Mouse (Mus musculus) spleen, embryonic (tissue): Measurements from ENCODE around the gene BC004004.

Experiments used
- CTCF ChIA-PET: fragments of 350-600 bp; sonication (Branson Sonifier 250); formaldehyde crosslinking; loops from one replicate; lab custom pipeline; 2022; lab: Charles Lee

BC004004 gene

DNA sequence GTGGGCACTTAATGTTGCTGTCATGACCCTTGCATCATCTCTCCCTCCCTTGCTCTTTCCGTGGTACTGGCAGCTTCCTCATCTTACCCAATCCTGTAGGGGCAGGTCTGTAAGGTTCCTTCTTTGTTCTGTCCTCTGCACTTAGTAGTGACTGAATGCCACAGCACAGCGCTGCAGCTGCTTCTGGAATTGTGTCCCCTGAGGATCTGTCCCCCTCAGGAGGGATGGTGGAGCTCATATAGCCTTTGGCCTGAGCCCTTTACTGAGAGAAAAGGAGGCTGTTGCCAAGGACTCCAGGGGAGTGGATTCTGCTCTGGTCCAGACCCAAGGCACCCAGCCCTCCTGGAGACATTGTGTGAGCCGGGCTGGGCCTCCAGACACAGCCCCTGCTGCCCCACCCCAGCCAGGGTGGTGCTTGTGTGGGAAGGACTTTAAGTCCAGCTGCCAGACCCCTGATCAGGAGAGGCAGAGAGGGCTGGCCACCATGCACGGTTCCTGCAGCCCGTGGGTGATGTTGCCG is 50.2 kb downstream of the BC004004 start:
- CTCF ChIA-PET, result no interaction called here

DNA sequence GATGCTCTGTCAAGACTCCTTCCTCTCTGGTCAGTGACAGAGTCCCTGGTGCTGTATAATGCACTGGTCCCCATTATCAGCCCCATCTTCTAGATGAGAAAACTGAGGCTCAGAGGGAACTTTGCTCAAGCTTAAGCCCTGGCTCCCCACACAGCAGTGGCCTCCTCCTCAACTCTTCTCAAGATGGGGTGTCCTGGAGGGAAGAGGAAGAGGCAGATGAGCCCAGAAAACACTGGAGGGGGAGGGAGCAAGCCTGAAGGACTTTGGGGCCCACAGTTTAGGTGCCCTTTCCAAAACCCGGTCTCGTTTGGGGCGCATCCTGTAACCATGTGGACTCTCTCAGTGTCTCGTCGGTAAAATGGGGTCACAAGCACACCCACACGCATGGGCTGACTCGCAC is 50.9 kb downstream of the BC004004 start:
- CTCF ChIA-PET, result no interaction called here

DNA sequence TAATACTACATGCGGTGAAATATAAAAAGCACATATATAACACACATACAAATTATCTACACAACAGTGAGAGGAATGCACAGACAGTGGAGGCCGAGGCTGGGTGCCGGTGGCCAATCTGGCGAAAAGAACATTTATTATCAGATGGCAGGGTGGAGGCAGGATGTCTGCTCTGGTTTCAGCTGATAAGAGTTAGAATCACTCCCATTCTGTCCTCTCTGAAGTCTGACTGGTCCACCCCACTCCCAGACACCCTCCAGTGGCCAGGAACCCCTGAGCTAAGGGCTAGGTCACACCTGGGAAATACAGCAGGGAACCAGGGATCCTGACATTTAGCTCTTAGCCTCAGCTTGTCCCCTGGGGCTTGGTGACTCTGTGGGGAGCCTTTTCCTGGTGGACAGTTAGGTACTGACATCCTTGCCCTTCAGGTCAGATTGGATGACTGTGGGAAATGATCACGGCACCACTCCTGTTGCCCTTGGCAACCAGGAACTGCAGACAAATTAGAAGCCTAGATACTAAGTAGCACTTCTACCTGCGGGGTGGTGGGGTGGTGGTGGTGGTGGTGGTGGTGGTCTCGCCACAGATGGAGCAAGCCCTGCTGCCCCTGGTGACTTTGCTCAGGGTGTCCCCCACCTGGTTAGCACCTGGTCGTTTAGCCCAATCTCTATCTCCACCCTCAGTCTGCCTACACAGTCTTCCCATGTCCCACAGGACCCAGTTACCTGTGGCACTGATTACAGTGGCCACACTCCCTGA is 51.5 kb downstream of the BC004004 start:
- CTCF ChIA-PET, result no interaction called here

DNA sequence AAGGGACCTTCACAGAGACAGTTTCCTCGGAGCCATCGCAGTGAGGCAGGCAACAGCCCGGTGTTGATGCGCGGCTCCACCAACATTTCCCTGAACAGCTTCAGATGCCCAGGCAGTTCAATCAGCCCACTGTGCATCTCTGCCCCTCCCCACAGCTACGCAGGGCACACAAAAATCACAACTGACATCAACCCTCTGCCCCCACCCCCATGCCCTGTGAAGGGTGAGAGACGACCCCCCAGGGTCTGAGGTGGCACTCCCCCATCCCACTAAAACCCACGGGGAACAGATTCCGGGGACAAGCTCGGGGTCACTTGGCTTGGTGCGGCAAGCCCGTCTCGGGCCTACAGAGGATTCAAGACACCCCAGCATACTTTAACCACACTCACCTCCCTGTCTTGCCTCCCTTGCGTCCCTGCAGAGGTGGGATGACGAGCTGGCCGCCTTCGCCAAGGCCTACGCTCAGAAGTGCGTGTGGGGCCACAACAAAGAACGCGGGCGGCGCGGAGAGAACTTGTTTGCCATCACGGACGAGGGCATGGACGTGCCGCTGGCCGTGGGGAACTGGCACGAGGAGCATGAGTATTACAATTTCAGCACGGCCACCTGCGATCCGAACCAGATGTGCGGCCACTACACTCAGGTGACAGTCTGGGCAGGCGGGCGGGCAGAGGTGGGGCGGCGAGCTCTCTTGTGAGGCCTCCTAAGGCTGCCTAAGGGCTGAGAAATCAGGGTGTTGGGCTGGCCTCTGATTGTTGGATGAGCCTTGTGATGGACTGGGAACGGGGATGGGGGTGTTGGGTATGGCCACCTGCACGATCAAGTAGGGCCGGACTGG is 53.4 kb downstream of the BC004004 start:
- CTCF ChIA-PET, result no interaction called here

DNA sequence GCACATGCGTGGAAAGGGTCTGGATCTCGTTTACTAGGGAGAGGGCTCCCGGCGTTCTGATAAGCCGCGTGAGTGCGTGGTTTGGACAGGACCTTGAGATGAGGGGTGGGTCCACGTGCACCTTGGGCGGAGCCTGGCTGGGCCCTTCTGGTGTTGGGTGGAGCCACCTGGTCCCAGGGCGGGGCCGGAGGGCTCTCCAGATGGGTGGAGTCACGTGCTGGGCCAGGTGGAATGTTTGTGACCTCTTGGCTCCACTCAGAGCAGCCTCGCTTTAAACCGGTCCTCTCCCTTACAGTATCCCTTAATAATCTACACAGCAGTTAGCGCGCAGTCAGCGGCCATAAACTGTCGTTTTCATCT is 54.0 kb downstream of the BC004004 start:
- CTCF ChIA-PET, result no interaction called here

DNA sequence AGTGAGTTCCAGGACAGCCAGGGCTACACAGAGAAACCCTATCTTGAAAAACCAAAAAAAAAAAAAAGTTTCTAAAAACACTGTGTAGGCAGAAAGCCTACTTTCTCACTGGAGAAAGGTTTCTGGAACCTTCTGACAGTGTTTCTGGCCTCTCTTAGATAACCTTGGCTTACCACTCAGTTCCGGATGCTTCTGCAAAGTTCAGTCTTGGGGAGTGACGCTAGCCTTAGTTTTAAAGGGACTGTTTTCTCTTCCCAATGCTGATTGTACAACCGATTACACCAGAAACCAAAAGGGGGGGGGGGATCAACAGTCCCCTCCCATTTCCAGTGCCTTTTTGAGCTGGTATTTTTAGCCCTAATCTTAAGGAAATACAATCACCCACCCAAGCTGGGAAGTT is 55.0 kb downstream of the BC004004 start:
- CTCF ChIA-PET, result no interaction called here

DNA sequence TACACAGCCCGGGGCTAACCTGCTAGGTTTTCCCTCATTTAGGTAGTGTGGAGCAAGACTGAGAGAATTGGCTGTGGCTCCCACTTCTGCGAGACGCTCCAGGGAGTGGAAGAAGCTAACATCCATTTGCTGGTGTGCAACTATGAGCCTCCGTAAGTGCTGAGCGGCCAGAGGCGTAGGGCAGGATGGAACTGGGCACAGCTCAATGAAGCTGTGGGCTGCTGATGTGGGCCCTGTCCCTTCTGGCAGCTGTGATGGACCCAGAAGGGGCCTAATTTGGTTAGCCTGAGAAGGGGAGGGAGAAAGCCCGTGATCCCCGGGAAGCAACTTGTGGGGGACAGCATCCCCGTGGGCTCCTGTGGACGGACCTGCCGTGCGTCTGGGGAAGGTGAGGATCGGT is 57.2 kb downstream of the BC004004 start:
- CTCF ChIA-PET, result no interaction called here

DNA sequence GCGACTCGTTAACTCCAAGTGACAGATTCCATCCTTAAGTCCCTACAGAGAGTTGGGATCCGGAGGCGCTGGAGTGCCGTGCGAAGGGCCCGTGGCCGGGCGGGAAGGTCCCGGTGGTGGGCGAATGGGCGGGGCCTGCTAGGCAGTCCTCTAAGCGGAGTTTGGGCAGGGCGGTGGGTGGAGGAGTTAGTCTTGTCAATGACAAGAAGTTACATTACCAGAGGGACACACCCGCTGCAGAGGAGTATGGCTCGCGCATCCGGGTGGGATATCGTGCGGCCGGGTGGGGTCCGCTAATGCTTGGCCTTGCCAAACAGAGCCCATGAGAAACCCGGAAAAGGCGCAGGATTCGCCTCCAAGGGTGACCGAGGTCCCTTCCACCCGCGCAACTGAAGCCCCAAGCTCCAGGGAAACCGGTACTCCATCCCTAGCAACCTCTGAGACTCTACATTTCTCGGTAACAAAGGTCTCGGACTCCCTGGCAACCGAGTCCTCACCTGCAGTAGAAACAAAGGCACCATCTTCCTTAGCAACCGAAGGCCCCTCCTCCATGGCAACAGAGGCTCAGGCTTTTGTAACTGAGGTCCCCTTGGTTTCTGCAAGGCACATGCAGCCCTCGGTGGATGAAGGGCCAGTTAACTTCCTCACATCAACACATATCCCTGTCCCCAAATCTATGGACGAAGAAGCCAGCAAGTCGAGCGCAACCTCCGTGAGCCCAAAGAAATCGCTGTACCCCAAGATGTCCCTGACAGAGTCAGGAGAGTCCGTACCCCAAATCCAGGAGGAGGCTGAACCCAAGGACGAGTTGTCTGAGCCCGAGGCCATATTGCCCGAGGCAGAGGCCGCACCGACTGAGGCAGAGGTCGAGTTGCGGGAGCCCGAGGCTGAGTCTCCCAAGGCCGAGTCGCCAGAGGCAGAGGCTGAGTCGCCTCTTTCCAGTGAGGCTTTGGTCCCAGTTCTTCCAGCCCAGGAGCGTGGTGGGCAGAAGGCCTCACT is 58.2 kb downstream of the BC004004 start:
- CTCF ChIA-PET, result no interaction called here

DNA sequence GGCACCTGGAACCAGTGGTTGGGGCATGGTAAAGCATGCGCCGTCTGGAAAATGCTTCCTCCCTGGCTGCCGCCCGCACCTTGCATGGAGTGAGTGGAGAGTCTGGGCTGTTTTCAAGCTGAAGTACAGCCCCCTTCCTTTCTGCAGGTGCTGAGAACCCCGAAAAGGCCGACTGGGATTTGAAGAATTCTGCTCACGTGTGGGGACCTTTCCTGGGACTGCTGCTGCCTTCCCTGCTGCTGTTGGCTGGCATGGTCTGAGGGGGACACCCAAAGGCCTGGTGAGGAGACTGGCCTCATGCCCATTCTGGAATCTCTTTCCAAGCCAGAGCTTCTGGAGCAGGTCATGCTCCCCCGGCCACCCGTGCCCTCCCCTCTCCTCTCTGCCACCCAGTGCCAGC is 59.1 kb downstream of the BC004004 start:
- CTCF ChIA-PET, result no interaction called here

DNA sequence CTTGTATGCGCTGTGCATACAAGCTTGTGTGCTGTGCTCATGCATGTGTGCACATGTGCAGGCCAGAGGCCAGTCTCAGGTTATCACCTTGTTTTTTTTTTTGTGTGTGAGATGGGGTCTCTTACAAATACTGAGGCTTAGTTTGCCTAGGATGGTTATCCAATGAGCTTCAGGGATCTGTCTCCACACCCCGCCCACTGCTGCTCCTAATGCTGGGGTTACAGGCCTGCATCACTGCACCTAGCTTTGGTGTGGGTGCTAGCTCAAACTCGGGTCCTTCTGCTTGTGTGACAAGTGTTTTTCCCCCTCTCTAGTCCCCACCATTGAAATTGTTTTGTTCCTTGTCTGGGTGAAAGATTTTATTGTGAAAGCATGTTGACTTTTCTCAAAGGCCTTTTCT is 61.6 kb downstream of the BC004004 start:
- CTCF ChIA-PET, result interaction anchor here (0.6 kb wide), 1 partner anchor 225 kb away, joined by 3 read pairs; no protein-coding TSS in a partner anchor

DNA sequence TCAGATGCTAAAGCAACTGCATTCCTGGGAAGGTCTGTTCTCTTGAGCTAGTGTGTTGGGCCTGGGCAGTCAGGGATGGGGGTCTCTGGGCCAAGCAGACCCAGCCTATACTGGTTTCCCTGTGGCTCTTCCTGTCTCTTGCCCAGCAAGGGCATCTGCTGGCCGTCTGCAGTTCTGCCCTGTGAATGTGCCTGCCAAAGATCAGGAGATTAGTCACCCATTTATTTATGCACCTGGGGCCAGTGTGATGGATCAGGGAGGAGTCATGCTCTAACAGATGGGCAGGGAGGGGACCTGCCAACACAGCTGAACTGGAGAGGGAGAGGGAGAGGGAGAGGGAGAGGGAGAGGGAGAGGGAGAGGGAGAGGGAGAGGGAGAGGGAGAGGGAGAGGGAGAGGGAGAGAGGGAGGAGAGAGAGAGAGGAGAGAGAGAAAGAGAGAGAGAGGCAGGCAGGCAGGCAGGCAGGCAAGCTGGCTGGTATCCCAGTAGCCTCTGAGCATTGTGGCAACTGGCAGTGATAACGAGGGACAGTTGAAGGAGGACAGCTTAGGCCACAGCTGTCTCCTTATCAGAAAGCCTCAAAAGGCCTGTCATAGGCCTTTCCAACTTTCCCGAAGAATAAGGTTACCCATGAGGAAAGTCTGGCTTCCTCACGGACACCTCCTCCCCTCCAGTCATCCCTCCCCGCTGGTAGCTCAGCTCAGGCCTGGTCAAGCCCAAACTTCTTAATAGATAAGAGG is 62.3 kb downstream of the BC004004 start:
- CTCF ChIA-PET, result no interaction called here

DNA sequence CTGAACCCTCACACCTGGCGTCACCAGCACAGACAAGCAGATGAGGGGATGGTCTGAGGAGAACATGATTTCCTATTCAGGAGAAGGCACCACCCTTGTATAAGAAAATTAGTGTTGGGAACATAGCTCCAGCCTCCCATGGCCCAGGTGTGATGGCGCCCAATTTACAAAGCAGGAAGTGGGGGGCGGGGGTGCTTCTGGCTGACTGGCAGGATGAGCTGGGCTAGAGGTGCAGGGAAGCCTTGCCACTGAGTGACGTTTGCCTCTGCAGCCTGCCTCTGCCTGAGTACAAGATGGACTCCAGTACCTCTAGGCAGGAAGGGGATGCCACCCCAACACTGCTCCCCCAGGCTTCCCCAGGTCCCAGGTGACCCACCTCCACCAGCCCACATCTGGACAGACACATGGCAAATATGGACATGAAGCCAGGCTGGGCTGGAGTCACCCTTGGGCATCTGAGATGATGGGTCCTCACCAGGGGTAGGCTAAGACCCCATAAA is 63.6 kb downstream of the BC004004 start:
- CTCF ChIA-PET, result no interaction called here

DNA sequence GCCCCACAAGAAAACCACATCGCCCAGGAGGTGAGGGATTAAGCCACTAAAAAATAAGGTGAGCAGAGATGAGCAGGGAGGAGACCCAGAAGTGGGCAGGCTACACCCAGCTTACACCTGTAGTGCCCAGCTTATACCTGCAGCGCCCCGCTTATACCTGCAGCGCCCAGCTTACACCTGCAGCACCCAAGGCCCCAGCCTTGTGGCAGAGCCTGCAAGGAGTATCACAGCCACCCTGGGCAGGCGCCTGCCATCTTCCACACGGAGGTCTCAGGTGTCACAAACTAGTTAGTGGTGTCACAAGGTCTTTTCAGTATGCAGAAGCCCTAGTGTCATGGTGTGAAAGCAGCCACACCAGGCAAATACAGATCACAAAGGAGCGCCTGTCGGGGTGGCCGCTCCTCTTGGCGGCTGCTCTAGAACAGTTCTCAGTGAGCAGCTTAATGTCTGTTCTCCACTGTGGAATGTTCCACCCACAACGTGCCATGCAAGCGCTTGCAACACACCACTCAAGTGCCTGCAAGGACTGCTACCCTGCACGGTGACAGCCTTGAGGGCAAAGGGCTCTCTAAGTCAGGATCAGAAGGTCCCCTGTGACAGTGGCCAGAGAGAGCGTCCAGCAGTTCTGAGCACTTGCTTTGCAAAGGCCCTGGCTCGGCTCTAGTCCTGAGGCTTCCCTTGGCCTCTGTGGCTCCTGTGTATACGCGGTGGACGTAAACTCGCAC is 67.8 kb downstream of the BC004004 start:
- CTCF ChIA-PET, result no interaction called here

DNA sequence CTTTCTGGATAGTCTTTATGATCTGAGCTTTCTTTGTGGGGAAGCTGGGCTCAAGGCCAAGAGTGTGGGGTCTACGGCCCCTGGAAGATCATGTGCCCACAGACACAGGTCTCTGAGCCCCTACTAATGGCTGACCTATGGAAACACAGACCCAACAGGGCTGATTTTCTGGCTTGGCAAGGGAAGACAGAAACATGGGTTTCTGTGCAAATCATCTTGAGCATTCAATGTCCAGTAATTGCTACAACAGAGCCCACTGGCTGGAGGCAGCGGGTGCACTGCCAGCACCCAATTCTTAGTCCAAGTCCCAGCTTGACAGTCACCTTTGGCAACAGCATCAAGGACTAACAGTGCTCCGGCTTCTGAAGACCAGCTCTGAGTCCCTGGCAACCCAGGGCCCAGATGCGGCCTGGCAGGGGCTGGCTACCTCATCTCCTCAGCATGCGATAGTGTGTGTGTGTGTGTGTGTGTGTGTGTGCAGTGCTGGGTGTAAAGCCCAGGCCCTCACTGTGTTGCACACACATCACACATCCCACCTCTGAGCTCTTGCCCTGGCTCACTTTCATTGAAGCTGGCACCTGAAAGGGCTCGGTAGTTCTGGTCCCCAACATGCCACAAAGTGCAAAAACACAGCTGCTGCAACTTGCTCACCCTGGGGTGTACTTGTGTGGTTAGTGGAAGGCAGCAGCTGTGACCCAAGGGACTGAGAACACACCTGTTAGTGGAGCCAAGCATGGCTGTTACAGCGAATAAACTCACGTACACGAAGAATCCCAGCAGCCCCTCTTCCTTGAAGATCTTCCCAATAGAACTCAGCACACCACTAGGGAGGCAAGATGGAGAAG is 69.6 kb downstream of the BC004004 start:
- CTCF ChIA-PET, result no interaction called here

DNA sequence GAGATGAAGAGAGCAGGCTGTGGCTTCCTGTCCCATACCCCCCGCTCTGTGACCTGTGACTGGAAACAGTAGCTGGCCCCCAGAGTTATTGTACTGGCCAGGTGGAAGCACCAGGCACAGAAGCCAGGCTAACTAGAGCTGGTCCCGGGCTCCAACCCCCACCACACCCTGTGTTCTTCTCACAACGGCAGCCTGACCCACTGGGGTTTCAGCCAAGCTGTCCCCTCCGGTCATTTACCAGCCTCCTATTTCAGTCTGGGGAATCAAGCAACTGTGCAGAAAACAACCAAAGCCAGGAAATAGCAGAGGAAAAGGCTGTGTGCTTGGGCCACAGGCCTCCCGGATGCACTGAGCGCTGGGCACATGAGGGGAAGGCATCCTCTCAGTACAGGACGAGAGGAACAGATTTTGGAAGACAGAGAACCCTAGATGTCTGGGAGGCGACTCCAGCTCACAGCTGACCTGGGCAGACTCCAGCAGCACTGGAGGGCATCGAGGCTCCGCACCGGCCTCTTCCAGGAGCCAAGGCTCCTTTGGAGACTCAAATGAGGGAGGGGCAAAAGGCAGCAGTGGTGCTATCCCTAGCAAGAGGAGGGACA is 70.7 kb downstream of the BC004004 start:
- CTCF ChIA-PET, result interaction anchor here (0.8 kb wide), 1 partner anchor 46 kb away, joined by 3 read pairs; no protein-coding TSS in a partner anchor

DNA sequence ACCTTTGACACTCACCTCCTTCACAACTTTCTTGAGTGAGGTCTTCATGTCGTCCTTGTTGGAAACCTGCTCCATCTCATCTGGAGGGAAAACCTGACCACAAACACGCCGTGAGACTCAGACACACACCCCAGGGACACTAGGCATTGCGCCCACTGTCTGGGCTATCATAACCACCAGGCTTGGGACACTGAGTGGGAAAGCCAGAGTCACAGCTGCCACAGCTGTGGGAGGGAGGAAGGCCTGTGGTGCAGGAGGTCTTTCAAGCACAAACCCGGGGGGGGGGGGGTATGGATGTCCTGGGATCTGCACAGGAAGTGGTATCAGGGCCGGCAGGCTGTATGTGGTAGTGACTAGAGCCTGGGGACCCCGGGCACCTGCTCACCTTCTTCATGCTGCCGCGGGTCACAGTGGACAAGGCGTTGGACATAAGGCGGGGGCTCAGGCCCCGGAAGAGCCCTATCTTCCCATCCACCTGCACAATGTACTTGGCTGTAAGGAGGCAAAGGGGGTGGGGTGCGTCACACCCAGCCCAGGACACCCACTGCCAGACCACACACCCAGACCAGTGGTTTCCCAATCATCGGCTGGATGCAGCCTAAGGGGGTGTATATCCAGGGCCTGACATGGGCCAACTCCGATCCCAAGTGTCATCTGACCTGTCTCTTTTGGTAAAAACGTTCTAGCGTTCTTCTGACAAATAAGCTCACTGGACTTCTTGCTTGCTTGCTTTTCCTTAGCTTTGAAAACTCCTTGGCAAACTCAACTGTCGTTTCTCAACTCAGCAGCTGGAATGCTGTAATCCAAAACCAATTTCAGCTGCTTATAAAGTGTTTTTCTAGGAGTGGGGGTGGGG is 72.0 kb downstream of the BC004004 start:
- CTCF ChIA-PET, result interaction anchor here (0.6 to 0.8 kb wide), 4 partner anchors 22 to 584 kb away, joined by 3 to 4 read pairs (median 4); no protein-coding TSS in a partner anchor

DNA sequence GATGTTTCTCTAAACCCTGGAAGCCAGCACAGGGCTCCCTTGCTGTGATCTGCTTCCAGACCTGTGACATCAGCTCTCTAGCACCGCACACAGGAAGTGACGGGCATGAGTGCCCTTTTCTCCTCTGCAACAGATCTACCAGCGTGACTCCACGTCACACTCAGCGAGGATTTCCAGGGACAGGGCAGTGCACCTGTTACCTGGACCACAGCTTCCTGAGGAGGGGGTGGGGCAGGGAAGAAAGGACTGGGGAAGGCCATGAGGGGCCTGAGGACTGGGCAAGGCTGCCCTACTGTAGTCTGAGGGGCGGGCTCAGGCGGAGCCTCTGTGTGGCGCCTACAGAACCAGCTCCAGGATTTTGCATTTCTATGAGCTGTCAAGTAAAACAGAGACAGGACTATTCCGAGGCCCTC is 73.0 kb downstream of the BC004004 start:
- CTCF ChIA-PET, result interaction anchor here (0.7 to 0.9 kb wide), 2 partner anchors 29 to 173 kb away, joined by 4 read pairs; no protein-coding TSS in a partner anchor
